Mouse (Mus musculus) right cerebral cortex, postnatal 10 days (tissue): ENCODE results near the gene Prdm16.

ENCODE experiments used
- DNase-seq, 2 experiments: peaks; one replicate each; pipeline ENCODE4 v3.0.0; 2021; ENCODE audit warnings: low spot score in 2 of 2

Prdm16 gene

GRCm38 (mm10) chr4:154639591-154640442 lies 3.1 kb upstream of the Prdm16 start:
- no peak for DNase-seq

- DNase-seq: no peak
These were observed 2.5 kb upstream of the Prdm16 start for GRCm38 (mm10) chr4:154639126-154639525.

DNA sequence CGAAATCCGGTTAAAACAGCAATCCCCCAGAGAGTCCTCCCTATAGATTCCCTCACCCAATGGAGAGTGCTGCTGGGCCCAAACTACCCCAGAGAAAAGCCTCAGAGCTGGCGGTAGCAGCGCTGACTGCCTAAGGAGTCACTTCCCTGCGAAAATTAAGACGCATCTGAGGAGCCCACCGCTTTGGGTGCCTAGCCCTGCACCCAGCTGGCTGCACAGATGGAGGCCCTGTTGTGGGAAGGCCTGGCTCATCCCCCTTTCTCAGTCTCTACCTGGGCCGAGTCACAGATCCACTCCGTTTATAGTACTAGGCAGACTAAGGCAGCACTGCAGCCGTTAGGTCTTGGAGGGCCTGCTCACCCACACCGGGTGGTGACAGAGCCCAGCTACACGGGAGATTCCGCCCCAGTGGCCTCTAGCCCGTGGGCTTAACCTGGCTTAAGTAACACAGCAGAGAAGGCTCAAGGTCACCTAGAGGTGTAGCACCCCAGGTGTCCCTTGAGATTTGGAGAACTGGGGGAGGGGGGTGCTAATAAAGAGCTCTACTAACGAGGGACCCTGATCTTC lies 1.7 kb upstream of the Prdm16 start:
- DNase-seq: no peak

- no peak for DNase-seq
These were observed 1.0 kb upstream of the Prdm16 start for GRCm38 (mm10) chr4:154637468-154638319.

DNA sequence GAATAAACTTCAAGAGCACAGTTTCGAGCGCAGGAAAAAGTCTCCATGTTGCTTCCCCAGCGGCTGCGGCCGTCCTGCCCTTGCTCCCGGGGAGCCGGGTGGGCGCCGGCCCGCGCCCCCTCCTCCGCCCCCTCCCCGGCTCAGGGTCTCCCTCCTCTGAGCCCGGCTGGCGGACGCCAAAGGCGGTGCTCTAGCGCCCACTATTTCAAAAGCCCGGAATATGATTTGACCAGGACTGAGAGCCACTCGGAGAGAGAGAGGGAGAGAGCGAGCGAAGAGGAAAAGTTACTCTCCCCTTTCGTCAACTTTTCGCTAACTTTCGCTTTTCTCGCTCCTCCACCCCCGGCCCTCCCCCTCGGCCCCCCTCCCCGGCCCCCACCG lies 630 bp downstream of the Prdm16 start:
- peak; percentile 49 to 50 for DNase-seq

DNA sequence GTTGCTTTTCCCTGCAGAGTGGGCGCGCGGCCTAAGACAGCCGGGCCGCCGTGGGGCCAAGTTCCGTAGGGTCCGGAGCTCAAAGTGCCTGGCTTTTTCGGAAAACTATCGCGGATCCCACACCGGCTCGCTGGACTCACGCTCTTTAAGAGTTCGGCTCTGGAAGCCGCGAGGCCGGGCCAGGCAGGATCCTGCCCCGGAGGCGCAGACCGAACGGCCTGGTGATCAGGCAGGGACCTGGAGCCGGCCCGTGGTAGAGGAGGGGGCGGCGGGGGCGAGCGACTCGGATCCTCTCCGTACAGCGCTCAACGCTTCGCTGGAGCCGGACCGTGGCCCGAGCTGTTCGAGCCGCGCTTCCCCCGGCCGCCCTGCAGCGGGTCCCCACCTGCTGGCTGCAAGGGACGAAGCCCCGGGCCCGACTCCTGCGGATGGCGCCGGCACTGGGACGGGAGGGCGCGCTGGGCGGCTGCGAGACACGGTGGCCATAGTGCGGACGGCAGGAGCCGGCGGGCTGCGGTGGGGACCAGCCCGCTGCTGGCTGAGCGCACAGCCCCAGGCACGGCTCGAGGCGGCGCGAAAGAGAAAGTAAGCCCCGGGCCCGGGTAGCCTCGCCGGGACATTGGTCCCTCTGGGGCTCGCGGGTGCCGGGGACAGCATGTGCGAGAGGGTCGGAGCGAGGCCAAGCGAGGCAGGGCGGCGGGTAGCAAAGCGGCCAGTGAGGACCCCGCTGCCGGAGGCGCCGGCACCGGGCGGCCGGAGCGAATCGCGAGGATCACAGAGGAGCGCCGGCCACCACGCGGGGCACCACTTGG lies 1.2 kb downstream of the Prdm16 start:
- DNase-seq: no peak

DNA sequence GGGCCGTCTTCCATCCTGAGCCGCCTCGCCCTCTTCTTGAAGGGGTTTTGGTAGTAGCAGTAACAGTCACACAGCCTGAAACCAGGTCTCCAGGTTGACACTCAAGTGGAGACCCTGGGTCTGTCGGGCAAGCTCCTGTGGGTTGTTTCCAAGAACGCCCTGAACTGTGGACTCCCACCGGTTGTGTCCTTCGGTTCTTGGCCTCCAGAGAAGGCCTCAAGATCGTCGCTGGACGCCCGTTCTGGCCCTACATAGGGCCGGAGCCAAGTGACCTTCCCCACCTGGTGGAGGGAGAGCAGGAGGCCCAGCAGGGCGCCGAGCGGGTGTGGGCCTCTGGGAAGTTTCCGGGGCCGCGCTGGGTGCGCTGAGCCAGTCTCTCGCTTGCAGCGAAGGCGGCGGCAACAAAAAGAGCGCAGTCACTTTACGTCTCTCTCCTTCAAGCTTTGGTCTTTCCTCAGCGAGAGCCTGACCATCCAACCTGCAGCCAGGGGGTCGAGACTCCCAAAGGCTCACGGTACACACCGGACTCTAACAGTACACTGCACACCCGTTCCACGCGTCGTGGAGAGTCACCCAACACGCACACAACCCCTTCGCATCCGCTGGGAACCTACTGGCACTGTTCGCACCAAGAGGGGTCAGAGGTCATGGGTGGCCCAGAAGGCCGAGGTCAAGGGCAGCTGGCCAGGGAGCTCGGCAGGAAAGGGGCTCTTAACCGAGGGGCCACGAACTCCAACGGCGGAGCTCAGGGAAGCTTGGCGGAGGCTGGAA lies 2.0 kb downstream of the Prdm16 start:
- peak in 1 of 2 experiments; percentile 35 for DNase-seq

DNA sequence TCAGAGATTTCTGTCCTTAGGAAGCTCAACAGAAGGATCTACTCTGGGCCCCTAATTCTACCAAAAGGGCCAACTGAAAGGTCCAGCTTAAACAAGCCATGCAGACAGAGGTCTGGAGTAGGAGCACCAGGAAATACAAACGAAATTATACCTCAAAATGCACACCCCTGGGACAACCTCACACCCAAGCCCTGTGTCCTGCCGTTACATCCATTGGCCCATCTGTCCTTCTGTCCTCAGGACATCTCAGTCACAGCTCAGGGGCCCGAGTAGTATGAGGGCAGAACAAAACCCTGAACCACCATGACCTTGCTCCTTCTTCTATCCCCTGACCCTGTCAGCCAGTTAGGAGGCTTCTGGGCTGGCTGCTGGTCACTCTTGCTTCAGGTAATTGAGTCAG lies 2.7 kb downstream of the Prdm16 start:
- DNase-seq: no peak

DNA sequence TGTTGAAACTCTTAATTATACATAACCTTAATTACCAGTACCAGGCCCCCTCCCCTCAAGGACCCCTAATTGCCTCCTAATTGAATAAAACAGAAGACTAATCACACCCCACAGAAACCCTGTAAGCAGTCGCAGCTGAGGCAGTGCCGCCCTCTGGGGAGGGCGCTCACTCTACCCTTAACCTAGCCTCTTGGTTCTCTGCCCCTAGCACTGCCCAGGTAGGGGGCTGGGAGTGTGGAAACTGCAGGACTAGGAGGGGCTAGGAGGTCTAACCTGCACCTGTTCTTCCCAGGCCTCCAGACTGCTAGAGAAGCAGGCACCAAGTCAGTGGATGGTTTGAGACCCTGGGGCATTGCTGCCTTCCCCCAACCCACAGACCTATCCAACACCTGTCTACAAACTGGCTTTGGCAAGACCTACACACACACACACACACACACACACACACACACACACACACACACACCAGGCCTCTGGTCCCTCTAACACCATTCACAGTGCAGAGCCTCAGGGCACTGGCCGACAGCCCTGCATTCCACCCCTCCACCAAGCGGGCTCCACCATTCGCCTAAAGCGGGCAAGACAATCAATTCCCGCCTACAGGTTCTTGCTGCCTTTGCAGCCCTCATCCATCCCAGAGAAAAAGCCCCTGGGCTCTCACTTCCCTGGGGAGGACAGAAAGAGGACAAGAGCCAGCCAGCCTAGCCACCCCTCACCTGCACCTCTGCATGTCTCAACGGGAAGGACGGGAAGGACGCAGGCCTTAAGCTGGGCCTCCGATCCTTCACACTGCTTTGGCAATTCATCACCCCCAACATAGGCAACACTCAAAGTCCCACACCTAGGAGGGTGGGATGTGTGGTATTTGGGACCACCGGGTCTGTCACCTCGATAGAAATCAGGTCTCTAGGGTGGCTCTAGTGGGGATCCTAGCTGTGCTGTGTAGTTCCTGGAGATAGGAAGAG lies 3.6 kb downstream of the Prdm16 start:
- DNase-seq: no peak

GRCm38 (mm10) chr4:154630763-154631162 lies 5.9 kb downstream of the Prdm16 start:
- DNase-seq: no peak

DNA sequence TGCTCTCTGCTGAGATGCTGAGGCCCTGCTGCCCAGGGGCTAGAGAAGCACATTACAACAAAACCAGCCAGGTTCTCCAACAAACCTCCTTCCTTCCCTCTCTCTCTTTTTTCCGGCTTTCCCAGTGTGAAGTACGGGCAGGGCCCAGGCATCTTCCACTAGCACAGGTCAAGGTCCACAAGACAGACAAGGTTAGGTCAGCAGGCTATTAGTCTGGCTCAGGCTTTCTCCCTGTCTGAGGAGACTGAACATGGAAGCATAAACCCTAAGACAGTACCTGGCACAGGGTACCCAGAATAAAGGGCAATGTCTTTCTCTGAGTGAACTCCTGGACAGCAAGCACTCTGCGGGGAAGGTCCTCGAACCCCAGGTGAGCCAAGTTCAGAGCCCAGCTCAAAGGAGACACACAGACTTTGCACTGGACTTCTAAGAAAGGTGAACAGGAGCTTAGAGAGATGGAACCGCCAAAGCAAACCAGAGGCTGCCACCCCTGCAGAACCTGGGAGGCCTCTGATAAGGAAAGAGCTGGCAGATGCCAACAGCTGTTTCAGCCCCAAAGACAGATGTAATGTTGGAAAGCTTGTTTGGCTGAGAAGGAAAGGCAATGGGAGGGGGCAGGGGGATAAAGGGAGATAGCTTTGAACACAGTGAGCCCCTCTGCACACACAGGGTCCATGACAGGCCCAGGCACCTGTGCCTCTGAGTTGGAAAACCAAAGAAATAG lies 9.1 kb downstream of the Prdm16 start:
- no peak for DNase-seq

DNA sequence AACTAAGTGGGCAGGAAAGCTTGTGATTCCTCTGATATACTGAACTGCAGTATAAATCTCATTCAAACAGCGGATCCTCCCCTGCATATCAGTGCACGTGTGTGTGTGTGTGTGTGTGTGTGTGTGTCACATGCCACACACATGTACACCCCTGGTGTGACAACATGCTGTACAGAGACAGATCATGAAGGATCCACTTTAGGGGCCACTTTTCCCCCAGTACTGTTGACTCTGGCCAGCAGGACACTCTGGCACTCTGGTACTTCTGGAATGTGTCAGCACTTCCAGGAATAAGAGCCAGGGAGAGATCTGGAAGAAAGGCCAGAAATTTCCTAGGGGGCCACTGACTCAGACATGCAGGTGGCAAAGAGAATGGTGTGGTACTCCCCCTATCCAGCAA lies 10.4 kb downstream of the Prdm16 start:
- no peak for DNase-seq

DNA sequence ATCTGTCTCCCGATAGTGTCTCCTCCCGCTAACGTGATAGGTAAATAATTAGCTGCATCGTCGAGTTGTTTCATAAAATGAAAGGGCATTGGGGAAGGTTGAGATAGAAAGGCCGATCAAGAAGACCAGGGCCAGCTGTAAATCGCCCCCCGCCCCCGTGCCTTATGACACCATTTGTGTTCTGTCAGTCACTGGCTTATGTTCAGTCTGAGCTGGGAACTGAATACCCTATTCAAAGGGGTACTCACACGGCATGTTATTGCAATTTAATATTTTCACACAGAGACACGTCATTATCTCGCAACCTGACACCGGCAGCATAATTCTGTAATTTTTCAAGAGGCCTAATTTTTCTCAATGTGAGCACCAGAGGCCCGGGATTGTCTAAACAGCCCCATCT lies 11.0 kb downstream of the Prdm16 start:
- no peak for DNase-seq

- DNase-seq: no peak
These were observed 13.4 kb downstream of the Prdm16 start for GRCm38 (mm10) chr4:154623241-154623640.

GRCm38 (mm10) chr4:154622521-154622920 lies 14.2 kb downstream of the Prdm16 start:
- no peak for DNase-seq

GRCm38 (mm10) chr4:154611167-154611566 lies 25.5 kb downstream of the Prdm16 start:
- no peak for DNase-seq

DNA sequence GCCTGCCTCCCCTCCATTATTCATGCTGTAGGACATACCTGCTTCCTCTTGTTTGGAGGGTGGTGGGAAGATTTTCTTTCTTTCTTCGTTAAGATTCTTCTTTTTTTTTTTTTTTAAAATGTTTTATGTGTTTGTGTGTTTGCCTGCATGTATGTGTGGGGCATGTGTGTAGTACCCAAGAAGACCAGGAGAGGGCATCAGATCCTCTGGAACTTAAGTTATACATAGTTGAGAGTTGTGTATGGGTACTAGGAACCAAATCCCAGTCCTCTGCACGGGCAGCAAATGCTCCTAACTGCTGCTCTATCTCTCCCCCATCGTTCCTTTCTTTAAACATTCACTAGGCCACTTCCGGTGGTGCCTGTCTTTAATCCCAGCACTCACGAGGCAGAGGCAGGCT lies 28.9 kb downstream of the Prdm16 start:
- DNase-seq: no peak

DNA sequence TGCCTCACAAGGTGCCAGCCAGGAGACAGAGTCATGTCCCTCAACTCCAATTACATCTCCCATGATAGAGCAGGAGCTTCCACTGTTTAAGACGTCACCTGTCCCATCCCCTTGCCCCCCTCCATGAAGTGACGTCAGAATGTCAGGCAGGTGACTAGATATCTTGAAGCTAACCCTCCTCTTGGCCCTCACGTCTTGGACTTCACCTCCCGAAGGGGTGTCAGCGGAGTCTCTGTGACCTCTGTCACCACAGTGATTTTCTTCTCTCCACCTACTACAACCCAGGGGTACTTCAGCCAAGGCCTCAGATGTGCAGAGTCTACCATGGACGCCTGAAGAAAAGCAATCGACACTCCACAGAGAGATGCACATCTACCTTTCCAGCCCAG lies 32.2 kb downstream of the Prdm16 start:
- no peak for DNase-seq
